ENCODE assay signal across 14 mouse cellular contexts in genomic region chr1:82603198-82603950, GRCm38 (mm10). TPM values are rescaled to one million over a fixed set of nuclear protein-coding genes. Genes with fewer than 3 reads are reported as not detected.
"Had no signal": no experiment of that assay in that cellular context is flagged by ENCODE, and none has a peak within 500 bp of the region (broad histone marks: within the 10 kb centered on the region; RNA-seq: fewer than 3 reads in every experiment).

No protein-coding gene starts in this region.

- H3K9ac ChIP-seq: limb, embryonic 12.5 days; liver, embryonic 13.5 days; liver, postnatal 0 days; neural tube, embryonic 12.5 days had no signal

- DNase-seq: kidney, adult 18-20 months; liver; liver, embryonic 13.5 days; liver, postnatal 0 days; midbrain, embryonic 14.5 days had no signal

- H3K4me2 ChIP-seq: limb, embryonic 12.5 days; liver, embryonic 13.5 days; neural tube, embryonic 12.5 days had no signal

- H3K27me3 ChIP-seq: limb, embryonic 12.5 days; liver, embryonic 13.5 days; neural tube, embryonic 12.5 days had no signal

- H3K4me1 ChIP-seq: limb, embryonic 12.5 days; liver, embryonic 13.5 days; midbrain, embryonic 10.5 days; neural tube, embryonic 12.5 days had no signal

- H3K27ac ChIP-seq: hindbrain, postnatal 0 days; layer of hippocampus, adult 2 months; limb, embryonic 12.5 days; liver, embryonic 13.5 days; midbrain, embryonic 10.5 days; neural tube, embryonic 12.5 days; stomach, postnatal 0 days had no signal

- H3K36me3 ChIP-seq: limb, embryonic 12.5 days; liver, embryonic 13.5 days; midbrain, embryonic 10.5 days; neural tube, embryonic 12.5 days had no signal

- H3K4me3 ChIP-seq: layer of hippocampus, adult 2 months; limb, embryonic 12.5 days; liver, embryonic 13.5 days; midbrain, embryonic 10.5 days; myocyte; neural tube, embryonic 12.5 days had no signal

- H3K9me3 ChIP-seq: limb, embryonic 12.5 days; liver, embryonic 13.5 days; midbrain, embryonic 10.5 days; neural tube, embryonic 12.5 days had no signal

- ATAC-seq: hindbrain, postnatal 0 days; liver, postnatal 0 days had no signal

RNA-seq across cellular contexts. Expression of gene Col4a3, which starts 16.7 kb away (rescaled TPM):
- total RNA-seq: megakaryocyte, adult 5-6 weeks; neutrophil, adult 5-6 weeks had no signal

RNA-seq across cellular contexts. Expression of gene Col4a4, which starts 16.7 kb away (rescaled TPM):
- total RNA-seq: megakaryocyte, adult 5-6 weeks; neutrophil, adult 5-6 weeks had no signal
